Mouse (Mus musculus): ENCODE measurements around the gene Grwd1.

GRCm38 (mm10) chr7:45869107-45869670 lies 38.4 kb upstream of the Grwd1 start:
- TF ChIP-seq CTCF (IDR thresholded peaks at IDR 0.05; ENCODE audit: insufficient read depth, low read depth, low read length) (no peak), POLR2A (IDR thresholded peaks at IDR 0.05; ENCODE audit: insufficient read depth, low read depth, low read length) (no peak)
